Mouse (Mus musculus) cerebellum, adult 9-11 months (tissue): Measurements from ENCODE around the gene Astn2.

Experiments
- DNase-seq: peaks from one replicate; pipeline ENCODE4 v3.0.0; 2022

Gene Astn2

DNA sequence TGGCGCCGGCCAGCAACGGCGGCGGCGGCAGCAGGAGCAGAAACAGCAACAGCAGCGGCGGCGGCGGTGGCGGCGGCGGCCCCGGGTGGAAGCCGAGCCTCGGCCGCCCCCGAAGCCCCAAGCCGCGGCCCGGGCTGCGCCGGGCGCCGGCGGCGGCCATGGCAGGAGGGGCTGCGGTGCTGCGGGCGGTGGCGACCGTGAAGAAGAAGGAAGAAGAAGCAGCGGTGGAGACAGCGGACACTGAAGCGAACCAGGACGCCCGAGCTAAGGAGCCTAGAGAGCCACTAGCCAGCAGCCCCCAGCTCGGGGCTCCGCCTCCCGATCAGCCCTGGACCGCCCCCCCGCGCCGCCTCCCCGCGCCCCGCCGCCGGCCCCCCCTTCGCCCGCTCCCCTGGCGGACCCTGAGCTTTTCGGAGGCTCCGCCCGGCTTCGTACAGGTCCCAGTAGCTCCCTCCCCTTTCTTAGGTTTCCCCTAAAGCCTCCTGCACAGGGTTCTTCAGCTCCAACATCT is at the start of gene Astn2:
Gene Astn2, minus strand, starts transcription at position 411 of the 511 bp plus-strand sequence.
- DNase-seq = peak; percentile 73

DNA sequence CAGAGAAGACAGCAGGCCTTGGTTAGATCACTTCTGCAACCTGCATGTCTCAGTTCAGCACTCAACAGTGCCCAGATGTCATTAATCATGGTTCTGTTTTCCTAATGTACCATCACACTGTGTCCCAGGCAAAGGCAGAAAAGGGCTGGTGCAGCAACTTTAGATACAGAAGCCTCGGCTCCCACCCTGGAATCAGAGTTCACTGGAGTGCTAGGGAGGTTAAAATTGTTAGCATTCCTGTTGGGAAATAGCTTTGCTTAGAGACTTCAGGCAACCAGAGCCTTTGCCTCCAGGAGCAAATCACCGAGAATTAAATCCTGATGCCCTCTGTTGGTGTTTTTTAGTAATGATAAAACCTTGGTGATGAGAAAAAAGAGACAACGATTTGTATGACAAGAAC is 45.7 kb upstream of the Astn2 start:
- DNase-seq = no peak

DNA sequence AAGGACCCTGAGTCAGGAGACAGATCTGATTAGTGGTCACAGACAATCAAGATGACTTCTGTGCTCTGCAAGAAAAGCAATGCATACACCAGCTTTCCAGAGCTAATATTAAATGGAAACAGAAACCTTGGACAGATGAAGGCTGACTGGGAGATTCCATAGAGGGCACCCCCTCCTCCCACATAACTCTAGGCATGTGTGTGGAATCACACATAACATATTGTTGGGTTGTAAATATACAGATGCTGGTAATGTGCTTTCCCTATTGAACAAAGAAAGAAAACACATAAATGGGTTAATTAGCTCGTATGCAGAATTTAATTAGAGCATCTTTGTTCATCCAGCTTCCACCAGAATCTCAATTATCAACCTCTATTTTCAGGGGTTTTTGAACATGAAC is 26.8 kb upstream of the Astn2 start:
- DNase-seq = no peak

DNA sequence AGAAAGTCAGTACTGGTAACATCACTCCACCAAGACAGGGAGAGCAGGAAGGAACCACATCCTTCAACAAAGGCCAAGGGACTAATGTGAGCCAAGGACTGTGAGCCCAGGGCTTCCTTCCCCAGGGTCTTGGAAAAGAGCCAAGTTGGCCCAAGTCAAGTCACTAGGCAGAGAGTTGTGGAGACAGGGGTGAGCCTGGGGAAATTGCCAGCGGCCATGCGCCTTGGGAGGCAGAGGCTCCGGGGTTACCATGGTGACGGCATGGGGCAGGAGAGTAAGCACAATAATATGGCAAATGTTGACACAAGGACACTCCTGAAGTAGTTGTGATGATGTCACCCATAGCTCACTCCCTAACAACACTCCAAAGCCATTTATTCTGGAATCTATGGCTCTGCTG is 21.4 kb upstream of the Astn2 start:
- DNase-seq = peak; percentile 60

- DNase-seq = no peak
Measured at GRCm38 (mm10) chr4:66414778-66415177, 10.4 kb upstream of the Astn2 start.

DNA sequence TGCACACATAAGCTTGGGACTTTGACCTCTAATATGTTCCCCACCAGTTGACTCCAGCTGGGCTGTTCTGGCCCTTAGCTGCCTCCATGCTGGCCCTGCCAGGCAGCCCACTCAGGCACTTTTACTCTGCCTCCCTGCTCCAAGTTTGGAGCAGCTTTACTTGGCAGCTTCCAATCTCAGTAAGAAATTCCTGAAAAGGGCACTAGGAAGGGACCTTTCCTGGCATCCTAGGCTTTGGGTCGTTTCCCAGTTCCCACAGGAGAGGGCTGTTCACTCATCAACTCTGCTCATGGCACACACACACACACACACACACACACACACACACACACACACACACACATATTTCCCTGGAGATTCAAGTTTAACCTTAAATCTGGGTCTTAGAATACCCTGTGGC is 675 bp upstream of the Astn2 start:
- peak; percentile 64 for DNase-seq

- DNase-seq = peak; percentile 81
Measured at GRCm38 (mm10) chr4:66403708-66404200, 657 bp downstream of the Astn2 start.

DNA sequence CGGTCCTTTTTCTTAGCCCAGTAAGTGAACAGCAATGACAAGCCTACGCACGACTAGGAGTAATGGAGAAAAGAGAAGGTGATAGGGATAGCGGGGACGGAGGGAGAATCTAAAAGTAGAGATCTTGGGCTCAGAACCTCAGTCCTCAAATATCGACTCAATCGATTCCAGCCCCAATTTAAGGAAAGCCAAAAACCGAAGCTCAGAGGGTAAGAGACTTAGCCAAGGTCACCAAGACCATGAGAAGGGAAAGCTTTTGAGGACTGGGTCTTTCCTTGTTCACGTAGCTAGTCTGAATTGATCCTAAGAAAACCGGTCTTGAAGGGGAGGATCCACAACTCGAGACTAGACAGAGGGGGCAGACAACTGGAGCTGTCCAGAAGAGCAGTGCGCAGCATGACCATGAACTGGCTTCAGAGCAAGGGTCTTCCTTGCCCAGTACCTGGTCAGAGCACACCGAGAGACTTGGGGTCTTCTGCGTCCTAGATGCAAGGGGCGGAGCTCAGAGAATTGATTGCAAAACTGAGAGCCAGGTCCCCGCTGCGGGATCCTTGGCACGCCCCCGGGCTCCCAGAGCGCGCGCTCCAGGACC is 1.2 kb downstream of the Astn2 start:
- no peak for DNase-seq

- peak; percentile 88 for DNase-seq
Measured at GRCm38 (mm10) chr4:66402611-66403010, 1.8 kb downstream of the Astn2 start.

DNA sequence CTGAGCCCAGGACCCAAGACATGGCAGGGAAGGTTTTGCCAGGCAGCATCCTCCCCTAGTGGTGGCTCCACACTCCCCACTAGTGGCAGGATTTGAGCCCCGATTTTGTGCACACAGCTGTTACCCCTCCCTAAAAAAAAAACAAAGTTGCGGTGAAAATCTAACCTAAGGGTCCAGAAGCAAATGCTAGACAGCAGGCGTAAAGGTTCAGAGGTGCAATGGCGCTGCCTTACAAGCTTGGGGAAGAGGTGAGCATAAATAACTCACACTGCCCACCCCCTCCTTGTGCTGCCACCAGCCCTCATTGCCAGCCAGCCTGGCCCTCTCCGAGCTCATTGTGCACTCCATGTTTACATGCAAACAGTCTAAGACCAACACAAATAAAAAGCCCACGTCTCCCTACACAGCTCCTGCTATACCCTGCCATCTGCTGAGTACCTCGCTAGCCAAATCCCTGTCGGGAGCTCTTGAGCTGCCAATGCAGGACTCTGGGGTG is 3.2 kb downstream of the Astn2 start:
- DNase-seq = peak; percentile 90

DNA sequence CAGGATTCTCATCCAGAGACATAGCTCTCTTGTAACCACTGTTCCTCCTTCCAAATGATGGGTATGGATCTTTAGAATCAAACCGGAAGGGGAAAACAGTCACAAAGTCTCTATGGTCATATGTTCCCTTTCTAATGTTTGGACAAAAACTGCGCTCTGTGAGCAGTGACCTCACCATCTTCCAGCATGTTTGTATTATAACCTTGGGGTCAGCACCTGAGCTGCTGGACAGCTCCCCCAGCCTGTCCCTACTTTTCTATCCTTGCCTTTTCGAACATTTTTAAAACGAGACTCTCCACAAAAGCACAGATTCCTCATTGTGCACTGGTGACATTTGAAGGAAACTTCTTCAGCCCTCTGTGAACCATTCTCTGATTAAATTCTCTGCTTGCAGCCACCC is 5.3 kb downstream of the Astn2 start:
- DNase-seq = no peak

GRCm38 (mm10) chr4:66397216-66397615 is 7.2 kb downstream of the Astn2 start:
- DNase-seq = peak; percentile 27

- peak; percentile 34 for DNase-seq
Measured at GRCm38 (mm10) chr4:66393294-66393693, 11.1 kb downstream of the Astn2 start.

GRCm38 (mm10) chr4:66390480-66390879 is 13.9 kb downstream of the Astn2 start:
- DNase-seq = no peak

DNA sequence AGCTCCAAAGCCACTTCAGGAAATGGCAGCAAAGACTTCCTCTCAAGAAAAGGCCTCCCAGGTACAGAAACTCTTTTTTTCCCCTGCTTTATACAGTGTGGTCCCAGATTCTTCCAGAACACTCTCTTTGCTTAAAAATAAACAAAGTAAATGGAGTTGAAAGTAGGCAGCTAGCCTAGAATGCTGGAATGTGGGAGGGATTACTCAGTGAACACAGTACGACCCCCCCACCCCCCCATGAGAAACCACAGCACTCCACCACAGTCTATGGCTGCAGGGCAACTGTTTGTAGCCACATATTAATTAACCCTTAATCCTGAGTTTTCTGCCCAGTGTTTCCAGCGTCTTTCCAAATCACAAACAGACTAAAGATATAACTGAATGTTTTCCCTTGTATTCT is 25.8 kb downstream of the Astn2 start:
- DNase-seq = no peak

DNA sequence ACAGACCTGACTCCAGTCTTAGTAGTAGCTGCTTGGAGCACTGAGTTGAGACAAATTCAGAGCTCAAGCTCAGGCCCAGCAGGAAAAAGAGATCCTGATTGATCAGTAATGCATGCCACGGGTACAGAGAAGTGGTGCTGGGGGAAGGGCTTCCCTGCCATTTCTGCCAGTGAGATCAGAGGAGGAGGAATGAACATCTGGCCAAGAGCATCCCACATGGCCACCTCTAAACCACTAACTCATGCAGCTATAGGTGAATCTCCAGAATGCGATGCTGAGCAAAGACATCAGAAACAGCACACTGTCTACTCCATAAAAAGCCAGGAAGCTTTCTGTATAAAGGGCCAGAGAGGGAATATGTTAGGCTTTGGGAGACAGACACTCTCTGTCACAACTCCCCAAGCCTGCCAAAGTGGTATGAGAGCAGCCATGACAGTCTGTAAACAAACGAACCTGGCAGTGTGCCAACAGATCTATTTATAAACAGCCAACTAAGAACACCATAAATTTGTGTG is 33.8 kb downstream of the Astn2 start:
- DNase-seq = peak; percentile 50

DNA sequence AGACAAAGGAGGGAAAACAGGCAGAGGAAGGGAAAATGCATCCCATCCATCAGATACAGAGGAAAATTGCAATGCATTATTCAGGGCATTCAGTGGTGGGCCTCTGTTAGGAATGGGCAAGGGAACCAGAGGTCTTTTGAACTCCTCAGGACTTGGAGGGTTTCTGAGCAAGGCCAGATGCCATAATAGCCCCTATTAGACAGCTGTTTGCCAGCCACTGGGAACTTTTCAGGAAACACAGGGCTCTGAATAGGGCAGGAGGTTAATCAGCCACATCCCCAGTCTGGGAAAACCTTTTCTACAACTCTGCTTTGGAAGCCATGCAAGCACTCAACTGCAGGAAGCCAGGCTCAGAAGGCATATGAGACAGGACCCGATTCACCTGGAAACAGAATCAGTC is 38.9 kb downstream of the Astn2 start:
- DNase-seq = no peak

DNA sequence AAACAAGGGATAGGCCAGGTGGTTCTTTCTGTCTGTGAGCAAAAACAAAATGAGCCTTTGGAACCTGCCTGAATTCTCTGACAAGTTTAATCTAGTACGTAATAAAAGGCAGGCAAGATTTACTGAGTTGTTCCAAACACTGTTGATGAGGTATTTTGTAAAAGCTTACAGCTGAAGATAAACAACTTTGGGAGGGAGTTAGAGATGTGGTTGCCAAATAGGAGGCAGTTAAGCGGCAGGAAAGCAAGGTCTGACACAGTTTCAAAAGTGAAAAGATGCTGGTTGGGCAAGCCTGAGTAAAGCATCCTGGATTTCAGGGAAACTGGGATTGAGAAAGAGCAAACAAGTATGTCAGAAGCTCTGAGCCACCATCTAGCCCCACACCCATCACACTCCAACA is 59.8 kb downstream of the Astn2 start:
- no peak for DNase-seq

- no peak for DNase-seq
Measured at GRCm38 (mm10) chr4:66337443-66337842, 67.0 kb downstream of the Astn2 start.

GRCm38 (mm10) chr4:66330600-66331285 is 73.7 kb downstream of the Astn2 start:
- DNase-seq = no peak

DNA sequence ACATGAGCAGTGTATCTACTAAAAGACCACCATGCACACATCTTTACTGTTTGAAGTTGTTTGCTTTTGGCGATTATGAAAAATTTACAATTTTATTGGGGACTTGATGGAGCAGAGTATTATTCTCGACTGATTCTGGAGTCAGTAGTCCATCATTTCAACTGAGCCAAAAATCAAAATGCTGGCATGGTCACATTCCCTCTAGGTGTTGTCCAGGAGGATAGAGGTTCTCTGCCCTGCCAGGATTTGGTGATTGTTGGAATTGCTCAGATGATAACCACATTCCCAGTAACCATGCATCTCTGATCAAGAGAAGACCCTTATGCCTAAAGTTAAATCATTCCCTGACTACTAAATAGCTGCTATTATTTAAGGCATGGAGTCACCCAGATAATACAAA is 83.4 kb downstream of the Astn2 start:
- DNase-seq = no peak

DNA sequence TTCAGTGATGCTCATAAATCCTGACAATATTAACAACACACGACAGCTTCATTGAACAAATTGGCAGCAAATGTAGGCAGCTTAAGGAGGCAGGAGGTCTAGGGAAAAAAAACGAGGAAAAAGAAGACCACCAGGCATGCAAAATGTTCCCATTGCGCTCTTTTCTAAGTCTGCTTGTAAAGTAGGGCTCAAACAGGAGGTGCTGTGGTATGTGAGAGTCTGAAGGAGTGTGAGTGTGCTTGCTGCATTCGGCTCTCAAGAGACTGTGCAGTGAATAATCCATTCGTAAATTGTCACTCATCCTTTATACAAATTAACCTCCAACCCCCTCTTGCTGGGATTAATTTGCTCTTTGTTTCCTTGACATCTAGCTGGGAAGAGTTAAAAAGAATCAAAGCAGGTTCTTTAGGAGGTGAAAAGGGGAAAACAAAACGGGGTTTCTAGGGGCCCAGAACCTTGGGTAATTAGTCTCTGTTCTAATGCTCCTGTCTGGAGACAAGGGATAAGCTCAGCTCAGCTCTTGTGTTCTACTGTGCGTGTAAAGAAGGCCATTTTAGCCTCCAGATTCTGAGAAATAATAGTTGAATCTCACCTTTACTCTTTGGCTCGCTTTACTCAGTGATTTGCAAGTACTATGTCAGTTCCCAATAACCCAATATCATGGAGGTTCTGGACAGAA is 89.5 kb downstream of the Astn2 start:
- no peak for DNase-seq

DNA sequence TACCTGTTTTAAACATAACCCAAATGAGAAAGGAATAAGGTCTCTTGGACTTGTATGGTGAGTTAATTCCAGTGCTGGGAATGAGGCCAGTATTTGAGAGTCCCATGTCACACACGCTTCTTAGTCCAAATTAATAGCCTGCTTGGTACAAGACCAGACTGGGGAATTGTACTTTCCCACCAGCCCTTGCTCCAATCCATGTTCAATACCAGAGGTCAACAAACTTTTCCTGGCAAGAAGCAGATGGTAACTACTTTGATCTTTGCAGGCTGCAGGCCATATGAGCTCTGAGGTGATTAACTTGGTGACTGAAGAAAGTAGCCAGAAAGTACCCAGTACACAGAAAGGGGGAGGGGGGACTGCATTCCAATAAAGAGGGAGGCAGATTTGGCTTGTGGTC is 91.7 kb downstream of the Astn2 start:
- peak; percentile 30 for DNase-seq
